Mouse (Mus musculus) ovary, postnatal 36 days (tissue): Measurements from ENCODE around the gene Tspan9.

ENCODE experiments used
- DNase-seq: peaks from one replicate; pipeline ENCODE4 v3.0.0; 2022; ENCODE audit warnings: low spot score, mixed read lengths

Tspan9 gene

DNA sequence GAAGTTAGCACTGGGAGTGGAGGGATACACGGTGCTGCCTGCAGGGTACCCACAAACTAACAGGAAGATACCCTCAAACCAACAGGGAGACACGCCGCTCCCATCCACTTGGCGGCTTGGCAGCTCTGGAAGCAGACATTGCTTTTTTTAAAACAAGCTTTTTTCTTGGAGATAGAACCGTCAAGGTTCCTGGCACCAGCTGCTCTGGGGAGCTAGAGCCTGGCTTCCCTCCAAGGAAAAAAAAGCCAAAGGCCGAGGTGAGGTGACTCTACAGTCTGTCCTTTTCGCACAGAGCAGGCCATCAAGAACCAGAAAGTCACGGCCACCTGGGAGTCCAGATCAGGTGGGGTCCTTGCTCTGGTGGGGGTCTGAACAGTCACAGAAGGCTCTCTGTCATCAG, 162.2 kb downstream of the Tspan9 start:
- DNase-seq: peak; percentile 57

- no peak for DNase-seq
Observed at GRCm38 (mm10) chr6:127980381-127981045, 162.9 kb downstream of the Tspan9 start.

GRCm38 (mm10) chr6:127979831-127980230, 163.6 kb downstream of the Tspan9 start:
- DNase-seq: no peak

DNA sequence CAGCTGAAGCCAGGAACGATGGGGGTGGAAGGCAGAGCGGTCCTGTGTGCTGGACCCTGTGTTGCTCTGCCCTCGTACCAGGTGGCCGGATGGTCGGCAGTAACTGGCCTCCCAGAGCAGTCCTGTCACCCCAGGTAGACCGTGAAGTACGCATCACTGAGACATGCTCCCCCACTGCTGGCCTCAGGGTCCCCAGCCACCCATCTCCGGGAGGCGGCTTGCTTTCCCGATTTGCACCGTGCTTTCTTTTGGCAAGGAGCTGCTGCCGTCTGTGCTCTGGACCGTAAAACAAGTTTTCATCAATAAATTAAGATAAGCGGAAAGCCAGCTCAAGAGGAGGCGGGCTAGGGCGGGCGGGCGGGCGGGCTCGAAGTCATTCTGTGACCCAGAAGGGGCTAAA, 164.5 kb downstream of the Tspan9 start:
- DNase-seq: no peak

GRCm38 (mm10) chr6:127976695-127977094, 166.7 kb downstream of the Tspan9 start:
- no peak for DNase-seq

DNA sequence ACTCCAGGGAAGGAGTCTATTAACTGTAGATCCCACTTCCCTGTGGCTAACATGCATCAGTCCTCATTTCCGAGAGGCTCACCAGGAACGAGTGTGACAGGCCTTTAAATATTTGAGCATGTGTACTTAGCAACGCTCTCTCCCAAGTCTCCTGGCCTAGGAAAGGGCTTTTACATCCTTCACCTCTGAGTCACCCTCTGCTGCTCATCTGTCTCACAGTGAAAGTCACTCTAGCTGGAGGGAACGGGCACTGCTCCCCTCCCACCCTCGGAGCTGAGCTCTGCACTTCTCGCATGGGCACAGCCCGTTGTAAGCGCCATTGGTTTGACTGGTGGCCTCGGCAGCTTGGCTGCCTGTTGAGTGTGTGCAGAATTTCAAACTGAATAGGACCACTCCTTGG, 169.4 kb downstream of the Tspan9 start:
- DNase-seq: no peak

DNA sequence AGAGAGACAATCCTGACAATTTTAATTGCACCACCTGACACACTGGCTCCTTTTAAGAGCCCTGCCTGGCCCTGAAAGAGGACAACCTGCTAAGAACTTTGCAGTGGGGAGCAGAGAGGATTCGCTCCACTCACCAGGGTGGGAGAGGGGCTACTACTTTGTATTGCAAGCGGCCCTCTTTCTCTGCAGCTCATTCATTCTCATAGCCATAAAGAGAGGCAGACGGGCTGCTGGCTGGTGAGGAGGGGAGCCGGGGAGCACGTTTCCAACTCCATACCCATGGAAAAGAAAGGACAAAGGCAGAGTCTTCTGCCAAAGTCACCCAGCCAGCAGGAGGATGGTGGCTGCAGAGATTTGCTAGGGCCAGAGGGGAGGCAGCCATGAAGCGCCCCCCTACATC, 169.8 kb downstream of the Tspan9 start:
- DNase-seq: no peak

- no peak for DNase-seq
Observed at GRCm38 (mm10) chr6:127971931-127972330, 171.5 kb downstream of the Tspan9 start.

DNA sequence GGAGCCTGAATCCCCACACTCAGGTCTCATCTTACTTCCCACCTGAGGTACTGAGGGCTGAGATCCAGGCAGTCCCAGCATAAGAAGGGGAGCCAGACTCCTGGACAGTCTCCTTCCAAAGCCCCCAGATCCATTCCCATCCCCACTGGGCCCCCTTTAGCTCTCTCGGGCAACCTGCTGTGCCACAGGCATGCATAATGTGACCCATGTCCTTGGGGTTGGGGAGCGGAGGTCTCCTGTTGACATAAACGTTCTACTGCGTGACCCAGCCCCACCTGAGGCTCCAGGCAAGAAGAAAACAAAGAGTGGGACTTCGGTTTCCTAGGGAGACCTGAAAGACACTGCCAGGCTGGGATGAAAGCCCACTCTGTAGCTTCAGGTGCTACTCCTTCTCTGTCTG, 172.5 kb downstream of the Tspan9 start:
- no peak for DNase-seq

GRCm38 (mm10) chr6:127970120-127970519, 173.3 kb downstream of the Tspan9 start:
- DNase-seq: peak; percentile 78

DNA sequence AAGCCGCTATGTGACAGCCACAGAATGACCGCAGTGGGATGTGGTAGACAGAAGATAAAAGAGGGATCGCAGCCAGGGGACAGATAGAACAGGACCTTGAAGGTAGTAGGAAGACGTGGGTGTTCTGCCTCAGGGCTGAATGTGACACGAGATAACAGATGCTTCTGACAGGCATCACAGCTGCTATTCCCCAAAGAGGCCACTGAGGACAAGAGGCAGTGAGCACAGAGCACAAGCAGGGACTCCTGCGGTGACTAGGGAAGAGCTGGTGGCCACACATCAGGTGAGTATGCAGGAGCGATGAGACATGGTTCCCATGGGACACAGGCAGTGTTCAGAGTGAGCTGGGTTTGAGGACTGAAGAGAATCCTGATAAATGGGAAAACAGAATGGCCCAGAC, 173.7 kb downstream of the Tspan9 start:
- DNase-seq: no peak

- DNase-seq: no peak
Observed at GRCm38 (mm10) chr6:127965497-127965896, 177.9 kb downstream of the Tspan9 start.

DNA sequence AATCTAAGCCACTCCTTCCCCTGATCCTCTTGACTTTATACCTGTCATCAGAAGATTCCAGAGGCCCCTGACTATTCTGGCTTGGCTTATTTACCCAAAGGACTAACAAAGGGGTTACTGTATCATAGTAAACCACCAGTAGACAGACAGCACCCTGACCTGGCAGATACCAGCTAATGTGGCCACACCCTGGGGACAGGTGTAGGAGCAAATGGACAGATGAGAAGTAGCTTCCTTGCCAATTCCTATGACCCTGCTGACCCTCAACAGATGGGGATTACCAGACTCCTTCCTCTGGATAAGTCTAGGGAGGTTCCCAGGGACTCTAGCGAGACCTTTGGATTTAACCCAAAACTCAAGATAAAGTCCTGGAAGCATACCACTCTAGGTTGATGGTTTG, 183.2 kb downstream of the Tspan9 start:
- no peak for DNase-seq

GRCm38 (mm10) chr6:127956172-127956571, 187.2 kb downstream of the Tspan9 start:
- DNase-seq: no peak

DNA sequence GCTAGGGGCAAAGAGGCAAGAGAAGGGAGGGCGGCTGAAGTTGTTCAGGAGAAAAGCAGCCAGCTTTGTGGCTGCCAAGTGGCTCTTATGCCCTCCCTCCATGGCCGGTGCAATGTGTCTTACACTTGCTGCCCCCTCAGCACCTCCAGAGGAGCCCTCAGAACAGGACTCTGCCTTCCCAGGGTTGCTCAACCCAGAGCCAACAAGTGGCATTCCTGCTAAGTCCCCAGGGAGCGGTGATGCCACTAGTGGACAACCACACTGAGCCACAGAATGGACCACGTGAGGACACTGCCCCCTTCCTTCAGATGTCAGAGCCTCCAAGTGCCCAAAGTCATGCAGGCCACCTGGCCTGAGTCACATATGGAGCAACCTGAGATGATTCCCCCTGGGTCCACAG, 190.3 kb downstream of the Tspan9 start:
- DNase-seq: no peak

GRCm38 (mm10) chr6:127949885-127950284, 193.5 kb downstream of the Tspan9 start:
- no peak for DNase-seq

GRCm38 (mm10) chr6:127948656-127949055, 194.7 kb downstream of the Tspan9 start:
- no peak for DNase-seq

- peak; percentile 65 for DNase-seq
Observed at GRCm38 (mm10) chr6:127945725-127946124, 197.7 kb downstream of the Tspan9 start.

DNA sequence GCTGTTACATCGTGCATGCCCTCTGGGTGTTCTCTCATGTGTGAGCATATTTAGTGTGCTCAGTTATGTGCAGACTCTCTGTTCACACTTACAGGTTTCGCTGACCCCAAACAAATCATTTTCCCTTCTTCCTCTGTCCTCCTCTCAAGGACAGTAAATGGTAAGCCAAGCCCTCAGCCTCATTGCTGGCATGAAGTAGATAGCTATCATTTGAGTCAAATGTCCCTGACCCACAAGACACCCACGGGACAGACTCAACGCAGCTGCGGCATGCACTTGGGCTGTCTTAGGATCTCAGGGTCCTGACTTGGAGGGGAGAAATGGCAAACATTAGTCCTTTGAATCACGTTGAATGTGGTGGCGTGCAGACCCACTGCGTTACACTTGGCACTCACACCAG, 201.0 kb downstream of the Tspan9 start:
- DNase-seq: no peak

DNA sequence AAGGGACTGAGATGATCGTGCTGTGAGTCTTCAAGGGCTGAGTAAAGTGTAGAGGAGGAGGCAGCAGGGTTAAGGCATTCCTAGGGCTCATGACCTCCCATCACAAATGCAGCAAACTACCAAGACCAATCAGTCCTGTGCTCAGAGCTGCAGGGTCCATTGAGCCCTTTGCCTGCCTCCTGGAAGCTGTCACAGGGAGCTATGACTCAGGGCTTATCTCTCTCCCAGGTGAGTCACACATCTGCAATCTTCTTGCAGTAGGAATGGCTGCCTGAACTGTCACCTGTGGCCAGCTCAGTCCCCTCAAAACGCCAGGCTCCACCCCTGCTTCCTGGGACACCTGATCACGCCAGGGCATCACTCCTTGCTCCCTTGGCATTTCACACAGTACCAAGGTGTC, 208.3 kb downstream of the Tspan9 start:
- DNase-seq: no peak

DNA sequence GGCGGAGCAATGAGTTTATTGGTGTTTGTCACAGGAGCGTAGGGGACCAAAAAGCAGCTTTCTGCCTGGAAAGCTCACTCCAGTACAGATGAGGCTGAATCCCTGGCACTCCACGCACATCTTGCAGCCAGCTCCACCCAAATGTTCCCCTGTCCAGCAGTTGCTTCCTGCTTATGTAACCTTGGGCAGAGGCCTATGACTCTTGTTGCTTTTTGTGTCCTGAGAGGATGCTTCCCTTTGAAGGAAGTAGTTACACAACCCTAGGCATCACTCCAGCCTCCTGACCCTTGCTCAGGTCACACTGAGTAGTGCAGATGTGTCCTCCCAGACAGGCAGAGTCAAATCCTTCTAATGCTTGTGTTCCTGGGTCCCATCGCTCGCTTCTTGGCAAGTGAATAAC, 209.6 kb downstream of the Tspan9 start:
- DNase-seq: no peak

- no peak for DNase-seq
Observed at GRCm38 (mm10) chr6:127932697-127933096, 210.7 kb downstream of the Tspan9 start.

- no peak for DNase-seq
Observed at GRCm38 (mm10) chr6:127928682-127929081, 214.7 kb downstream of the Tspan9 start.

- no peak for DNase-seq
Observed at GRCm38 (mm10) chr6:127925915-127926314, 217.5 kb downstream of the Tspan9 start.

GRCm38 (mm10) chr6:127924750-127925149, 218.6 kb downstream of the Tspan9 start:
- DNase-seq: no peak
